Mouse (Mus musculus) right cerebral cortex, postnatal 36 days (tissue): ENCODE data around the gene Prg4.

Experiments
- DNase-seq, 2 experiments: peaks; one replicate each; pipeline ENCODE4 v3.0.0; 2022; ENCODE audit warnings: low spot score in 2 of 2, mixed read lengths in 1 of 2

Gene Prg4

GRCm38 (mm10) chr1:150404555-150404954, 61.4 kb downstream of the Prg4 start:
- no peak for DNase-seq

- DNase-seq = no peak
These were observed 62.1 kb downstream of the Prg4 start for GRCm38 (mm10) chr1:150403914-150404313.
